Mouse (Mus musculus) ES-Bruce4 (cell line): ENCODE results near the gene Mak.

Experiments
- CTCF ChIP-seq: IDR thresholded peaks from one replicate; pipeline ENCODE4 v1.8.1; 2011; ENCODE audit warnings: low read depth, low read length
- EP300 ChIP-seq: IDR thresholded peaks from 2 replicates; pipeline ENCODE4 v1.6.1; 2011; ENCODE audit warnings: low read depth, low read length; ENCODE audit not compliant: insufficient read depth

DNA sequence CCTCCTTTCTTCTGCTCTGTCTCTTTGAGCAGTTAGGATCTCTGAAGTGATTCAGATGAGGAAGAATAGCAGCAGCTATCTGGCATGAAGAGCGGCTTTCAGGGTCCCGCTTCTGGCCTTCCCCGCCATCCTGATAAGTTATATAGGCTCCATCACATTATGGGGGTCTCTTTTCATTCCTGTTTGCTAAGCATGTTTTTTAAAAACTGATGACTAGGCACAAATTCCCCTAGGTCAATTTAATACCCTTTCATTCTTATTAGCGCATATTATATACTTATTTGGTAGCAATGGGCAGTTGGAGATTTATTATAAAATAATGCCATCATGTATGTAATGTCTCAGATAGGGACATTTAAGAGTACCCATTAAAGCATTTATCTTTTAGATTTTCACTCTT lies 11.9 kb downstream of the Mak start:
- TF ChIP-seq EP300: no peak
- no peak for TF ChIP-seq CTCF
